Mouse (Mus musculus): ENCODE results near the gene Defb29. TPM values are rescaled to one million over a fixed set of nuclear protein-coding genes. Genes with fewer than 3 reads are reported as not detected.

The Defb29 gene
- total and polyA plus RNA-seq, 2 experiments, result not detected

DNA sequence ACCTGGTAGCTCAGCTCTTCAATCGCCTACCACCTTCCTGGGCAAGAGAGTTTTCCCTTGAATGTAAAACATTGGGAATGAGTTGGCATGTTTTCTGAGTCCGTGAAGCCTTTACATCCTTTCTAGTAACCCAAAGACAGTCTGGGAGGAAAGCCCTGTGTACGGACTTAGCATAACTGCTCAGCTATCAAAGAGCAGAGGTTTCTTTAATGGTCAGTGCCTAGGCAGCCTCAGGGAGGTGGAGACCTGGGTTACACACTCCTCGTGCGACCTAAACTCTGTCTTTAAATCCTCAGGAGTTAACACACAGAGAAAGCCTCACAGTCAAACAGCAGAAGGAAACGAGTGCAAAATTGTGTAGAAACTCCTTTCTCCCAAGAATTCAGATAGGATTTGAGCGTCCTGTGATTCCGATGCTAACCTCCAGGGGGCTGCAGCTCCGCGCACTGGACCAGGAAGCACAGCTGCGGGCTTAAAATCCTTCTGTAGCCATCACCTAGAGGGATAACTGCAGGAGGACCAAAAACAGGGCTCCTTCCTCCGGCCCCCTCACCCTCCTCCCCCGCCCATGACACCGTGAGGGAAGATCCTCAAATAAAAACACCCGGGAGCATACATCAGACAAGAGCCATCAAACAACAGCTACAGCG, 14.0 kb upstream of the Defb29 start:
- 15% methylated on average over 16 of the region's 16 CpGs for WGBS
- no peaks in the 10 kb centered on the region for H3K36me3 ChIP-seq (ENCODE audit: control insufficient read depth, insufficient read depth, low read length)

GRCm38 (mm10) chr2:152548124-152548523, 8.2 kb upstream of the Defb29 start:
- Histone ChIP-seq H3K27me3 (ENCODE audit: control insufficient read depth, insufficient read depth, low read length) (no peaks in the 10 kb centered on the region), H3K4me1 (ENCODE audit: control insufficient read depth, insufficient read depth, low read length) (peaks cover 12% of the 10 kb centered on the region; the same call in 1 of the 2 replicates), H3K36me3 (ENCODE audit: control insufficient read depth, insufficient read depth, low read length) (no peaks in the 10 kb centered on the region), H3K9ac (ENCODE audit: low read depth, low read length) (no peak overlapping the region), H3K4me3 (ENCODE audit: insufficient read depth, low read depth, low read length) (no peak overlapping the region), H3K79me2 (ENCODE audit: control insufficient read depth, insufficient read depth, low read length) (no peaks in the 10 kb centered on the region), H3K27ac (replicated peaks; ENCODE audit: insufficient read depth, low read depth, low read length) (peak overlapping the region; percentile 46)
- WGBS, result 26% methylated on average over 5 of the region's 5 CpGs
- DNase-seq (ENCODE audit: extremely low read depth, low read depth, low spot score), result peak; percentile 15
- TF ChIP-seq CTCF (IDR thresholded peaks at IDR 0.05; ENCODE audit: low read depth, low read length) (no peak), POLR2A (IDR thresholded peaks at IDR 0.05; ENCODE audit: extremely low read depth, insufficient read depth, low read length) (no peak)

More for the DNA sequence above, 14.0 kb upstream of the Defb29 start:
- Histone ChIP-seq H3K27ac (replicated peaks; ENCODE audit: insufficient read depth, low read depth, low read length) (no peak overlapping the region), H3K79me2 (ENCODE audit: control insufficient read depth, insufficient read depth, low read length) (no peaks in the 10 kb centered on the region), H3K4me3 (ENCODE audit: insufficient read depth, low read depth, low read length) (no peak overlapping the region), H3K4me1 (ENCODE audit: control insufficient read depth, insufficient read depth, low read length) (no peaks in the 10 kb centered on the region), H3K27me3 (ENCODE audit: control insufficient read depth, insufficient read depth, low read length) (no peaks in the 10 kb centered on the region), H3K9ac (ENCODE audit: low read depth, low read length) (no peak overlapping the region)
- peak; percentile 7 for DNase-seq (ENCODE audit: extremely low read depth, low read depth, low spot score)
- TF ChIP-seq POLR2A (IDR thresholded peaks at IDR 0.05; ENCODE audit: extremely low read depth, insufficient read depth, low read length) (no peak), CTCF (IDR thresholded peaks at IDR 0.05; ENCODE audit: low read depth, low read length) (peak; percentile 87)

DNA sequence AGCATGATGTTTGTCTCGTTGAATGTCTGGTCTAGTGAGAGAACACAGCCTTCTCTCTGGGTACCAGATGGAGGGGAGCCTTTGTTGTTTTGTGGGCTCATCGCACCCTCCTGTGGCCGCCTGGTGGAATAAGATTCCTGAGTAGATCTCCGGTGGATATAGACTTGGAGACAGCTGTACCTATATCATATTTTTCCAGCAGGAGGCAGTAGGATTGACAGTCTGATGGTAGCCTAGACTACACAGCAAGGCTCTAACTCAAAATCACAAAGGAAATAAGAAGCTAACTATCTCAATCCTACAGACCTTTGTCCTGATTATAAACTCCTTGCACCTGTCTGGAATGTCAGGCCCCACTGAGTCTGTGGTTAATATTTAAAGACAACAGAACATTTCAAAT, 4.8 kb upstream of the Defb29 start:
- Histone ChIP-seq H3K27ac (replicated peaks; ENCODE audit: insufficient read depth, low read depth, low read length) (no peak overlapping the region), H3K4me3 (ENCODE audit: insufficient read depth, low read depth, low read length) (no peak overlapping the region), H3K36me3 (ENCODE audit: control insufficient read depth, insufficient read depth, low read length) (no peaks in the 10 kb centered on the region), H3K4me1 (ENCODE audit: control insufficient read depth, insufficient read depth, low read length) (peaks cover 12% of the 10 kb centered on the region; the same call in 1 of the 2 replicates), H3K27me3 (ENCODE audit: control insufficient read depth, insufficient read depth, low read length) (no peaks in the 10 kb centered on the region), H3K79me2 (ENCODE audit: control insufficient read depth, insufficient read depth, low read length) (no peaks in the 10 kb centered on the region), H3K9ac (ENCODE audit: low read depth, low read length) (no peak overlapping the region)
- DNase-seq (ENCODE audit: extremely low read depth, low read depth, low spot score), result no peak
- WGBS, result 28% methylated on average over 4 of the region's 4 CpGs
- peak; percentile 39 for TF ChIP-seq CTCF (IDR thresholded peaks at IDR 0.05; ENCODE audit: low read depth, low read length)
- no peak for TF ChIP-seq POLR2A (IDR thresholded peaks at IDR 0.05; ENCODE audit: extremely low read depth, insufficient read depth, low read length)

GRCm38 (mm10) chr2:152543478-152543877, 3.6 kb upstream of the Defb29 start:
- 73% methylated on average over 4 of the region's 4 CpGs for WGBS
- Histone ChIP-seq H3K27ac (replicated peaks; ENCODE audit: insufficient read depth, low read depth, low read length) (no peak overlapping the region), H3K4me1 (ENCODE audit: control insufficient read depth, insufficient read depth, low read length) (peaks cover 8% of the 10 kb centered on the region; the same call in 1 of the 2 replicates), H3K4me3 (ENCODE audit: insufficient read depth, low read depth, low read length) (no peak overlapping the region), H3K9ac (ENCODE audit: low read depth, low read length) (no peak overlapping the region), H3K79me2 (ENCODE audit: control insufficient read depth, insufficient read depth, low read length) (no peaks in the 10 kb centered on the region), H3K36me3 (ENCODE audit: control insufficient read depth, insufficient read depth, low read length) (no peaks in the 10 kb centered on the region), H3K27me3 (ENCODE audit: control insufficient read depth, insufficient read depth, low read length) (no peaks in the 10 kb centered on the region)
- no peak for TF ChIP-seq CTCF (IDR thresholded peaks at IDR 0.05; ENCODE audit: low read depth, low read length)
- TF ChIP-seq POLR2A (IDR thresholded peaks at IDR 0.05; ENCODE audit: extremely low read depth, insufficient read depth, low read length), result no peak
- DNase-seq (ENCODE audit: extremely low read depth, low read depth, low spot score), result no peak

DNA sequence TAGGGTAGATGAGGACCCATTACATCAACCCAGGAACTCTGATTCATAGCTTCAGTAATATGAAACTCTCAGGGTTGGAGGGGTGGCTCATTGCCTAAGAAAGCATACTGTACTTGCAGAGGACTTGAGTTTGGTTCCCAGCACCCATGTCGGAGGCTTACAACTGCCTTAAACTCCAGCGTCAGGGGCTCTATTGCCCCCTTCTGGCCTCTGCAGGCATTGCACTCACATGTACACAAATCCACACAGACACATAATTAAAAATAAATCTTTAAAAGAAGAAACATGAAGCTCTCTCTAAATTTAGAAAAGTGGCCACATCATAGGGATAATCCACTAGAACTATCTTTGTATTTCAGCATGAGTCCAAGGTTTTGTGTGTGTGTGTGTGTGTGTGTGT, 3.0 kb upstream of the Defb29 start:
- no peaks in the 10 kb centered on the region for H3K79me2 ChIP-seq (ENCODE audit: control insufficient read depth, insufficient read depth, low read length)
- TF ChIP-seq POLR2A (IDR thresholded peaks at IDR 0.05; ENCODE audit: extremely low read depth, insufficient read depth, low read length), result no peak
- TF ChIP-seq CTCF (IDR thresholded peaks at IDR 0.05; ENCODE audit: low read depth, low read length), result no peak
- H3K9ac ChIP-seq (ENCODE audit: low read depth, low read length), result no peak overlapping the region
- DNase-seq (ENCODE audit: extremely low read depth, low read depth, low spot score), result no peak
- H3K4me3 ChIP-seq (ENCODE audit: insufficient read depth, low read depth, low read length), result no peak overlapping the region
- no peak overlapping the region for H3K27ac ChIP-seq (replicated peaks; ENCODE audit: insufficient read depth, low read depth, low read length)
- no peaks in the 10 kb centered on the region for H3K36me3 ChIP-seq (ENCODE audit: control insufficient read depth, insufficient read depth, low read length)
- peaks cover 5% of the 10 kb centered on the region; the same call in 1 of the 2 replicates for H3K4me1 ChIP-seq (ENCODE audit: control insufficient read depth, insufficient read depth, low read length)
- WGBS, result 74% methylated on average over 2 of the region's 2 CpGs
- no peaks in the 10 kb centered on the region for H3K27me3 ChIP-seq (ENCODE audit: control insufficient read depth, insufficient read depth, low read length)

GRCm38 (mm10) chr2:152541979-152542378, 2.1 kb upstream of the Defb29 start:
- Histone ChIP-seq H3K27ac (replicated peaks; ENCODE audit: insufficient read depth, low read depth, low read length) (no peak overlapping the region), H3K4me1 (ENCODE audit: control insufficient read depth, insufficient read depth, low read length) (no peaks in the 10 kb centered on the region), H3K9ac (ENCODE audit: low read depth, low read length) (no peak overlapping the region), H3K4me3 (ENCODE audit: insufficient read depth, low read depth, low read length) (no peak overlapping the region), H3K36me3 (ENCODE audit: control insufficient read depth, insufficient read depth, low read length) (no peaks in the 10 kb centered on the region), H3K27me3 (ENCODE audit: control insufficient read depth, insufficient read depth, low read length) (no peaks in the 10 kb centered on the region), H3K79me2 (ENCODE audit: control insufficient read depth, insufficient read depth, low read length) (no peaks in the 10 kb centered on the region)
- 71% methylated on average over 9 of the region's 9 CpGs for WGBS
- DNase-seq (ENCODE audit: extremely low read depth, low read depth, low spot score), result no peak
- TF ChIP-seq CTCF (IDR thresholded peaks at IDR 0.05; ENCODE audit: low read depth, low read length) (no peak), POLR2A (IDR thresholded peaks at IDR 0.05; ENCODE audit: extremely low read depth, insufficient read depth, low read length) (no peak)
